Mouse (Mus musculus) limb, embryonic 10.5 days (tissue): ENCODE results near the gene Jam2. TPM values are rescaled to one million over a fixed set of nuclear protein-coding genes. Genes with fewer than 3 reads are reported as not detected.

Experiments used
- DNase-seq: peaks from one replicate; pipeline ENCODE4 v3.0.0-alpha.2; 2017; ENCODE audit warnings: low spot score
- H3K27ac ChIP-seq: fragments of 300-500 bp; sonication (generic); 2 replicates; pipeline ENCODE4 v1.5.1; 2016; ENCODE audit warnings: mild to moderate bottlenecking
- H3K27me3 ChIP-seq: fragments of 300-500 bp; sonication (generic); 2 replicates; pipeline ENCODE4 v1.6.1; 2016; ENCODE audit warnings: low read depth, mild to moderate bottlenecking; ENCODE audit not compliant: poor library complexity, severe bottlenecking
- H3K36me3 ChIP-seq: fragments of 300-500 bp; sonication (generic); 2 replicates; pipeline ENCODE4 v1.6.1; 2016; ENCODE audit warnings: mild to moderate bottlenecking, moderate library complexity
- H3K4me1 ChIP-seq: fragments of 300-500 bp; sonication (generic); 2 replicates; pipeline ENCODE4 v1.6.1; 2016
- H3K4me3 ChIP-seq: fragments of 300-500 bp; sonication (generic); 2 replicates; pipeline ENCODE4 v1.5.1; 2016; ENCODE audit warnings: mild to moderate bottlenecking, moderate library complexity
- H3K9me3 ChIP-seq: fragments of 300-500 bp; sonication (generic); replicated peaks from 2 replicates; pipeline ENCODE4 v1.6.1; 2016; ENCODE audit warnings: mild to moderate bottlenecking
- WGBS: fragments of 180-500 bp; shearing (Covaris S2); methylation state at CpG from one replicate; pipeline ENCODE4 v1.1.7; 2016; 5-methylcytosine and 5-hydroxymethylcytosine counted together
- polyA plus RNA-seq: library from polyadenylated mRNA; unstranded; fragments of >200 nt; fragmentation: Nextera tagmentation; extraction: Ambion mirVana; gene quantifications from 2 replicates; pipeline ENCODE4 v1.2.1, GENCODE M21; 2016

Jam2 gene
- 0.89 and 1.4 TPM in 2 replicates for polyA plus RNA-seq

DNA sequence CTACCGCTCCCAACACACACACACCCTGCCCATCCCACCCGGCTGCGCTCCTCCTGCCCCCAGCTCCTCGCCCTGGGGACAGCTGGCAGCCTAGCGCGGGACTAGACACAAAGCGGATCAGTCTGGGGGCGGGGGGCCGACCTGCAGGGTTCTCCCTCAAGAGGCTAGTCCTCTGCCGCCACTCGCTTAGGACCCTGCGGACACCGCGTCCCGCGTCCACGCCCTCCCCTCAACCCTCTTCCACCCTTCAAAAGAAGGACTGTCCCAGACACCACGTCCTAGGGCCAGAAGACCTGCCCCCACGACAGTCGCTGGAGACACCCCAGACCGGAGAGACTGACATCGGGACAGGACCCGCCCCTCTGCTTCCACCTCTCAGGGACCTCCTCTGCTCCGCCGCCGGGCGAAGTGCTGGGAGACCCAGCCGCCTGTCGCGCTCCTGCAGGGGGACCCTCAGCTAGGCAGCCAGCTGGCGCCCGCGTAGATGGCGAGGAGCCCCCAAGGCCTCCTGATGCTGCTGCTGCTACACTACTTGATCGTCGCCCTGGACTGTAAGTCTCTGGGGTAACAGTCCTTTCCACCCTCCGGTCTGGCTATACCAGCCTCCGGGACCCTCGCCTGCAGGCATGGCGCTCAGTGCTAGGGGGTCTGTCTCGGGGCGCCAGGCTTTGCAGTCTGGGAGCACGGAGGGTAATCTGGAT, at the start of gene Jam2:
Jam2 (plus strand) TSS at position 121 of the 701 bp plus-strand sequence.
- WGBS, result under 1% methylated on average over 41 of the region's 43 CpGs
- peak within 1 kb of the TSS; percentile 77 for H3K4me3 ChIP-seq

DNA sequence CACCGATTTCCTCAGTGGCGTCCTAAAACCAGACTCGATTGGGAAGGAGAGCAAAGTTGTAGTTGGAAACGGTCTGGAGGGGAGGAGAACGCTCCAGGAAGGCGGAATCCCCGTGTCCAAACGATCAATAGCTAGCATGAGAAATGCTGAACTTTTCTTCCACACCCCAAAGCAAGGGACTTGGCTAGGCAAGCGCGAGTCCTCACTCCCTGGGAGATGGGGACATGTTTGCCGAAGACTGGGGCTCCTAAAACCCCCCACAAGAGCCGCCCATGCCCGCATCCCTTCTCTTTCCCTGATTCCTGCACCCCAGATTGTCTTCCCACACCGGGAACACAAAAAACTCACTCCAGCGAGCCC, 39.1 kb upstream of the Jam2 start:
- Histone ChIP-seq H3K27ac (peak overlapping the region; percentile 90), H3K4me1 (peaks cover 5% of the 10 kb centered on the region), H3K36me3 (peaks cover 32% of the 10 kb centered on the region), H3K27me3 (no peaks in the 10 kb centered on the region), H3K9me3 (no peaks in the 10 kb centered on the region), H3K4me3 (peak overlapping the region; percentile 69)
- no peak for DNase-seq
- WGBS, result under 1% methylated on average over 15 of the region's 15 CpGs

More for the DNA sequence above, at the start of gene Jam2:
- H3K9me3 ChIP-seq, result no peaks in the 10 kb centered on the region
- peaks cover 17% of the 10 kb centered on the region for H3K4me1 ChIP-seq
- H3K36me3 ChIP-seq, result no peaks in the 10 kb centered on the region
- peak; percentile 78 for DNase-seq
- H3K27me3 ChIP-seq, result peaks cover 45% of the 10 kb centered on the region
- peak within 1 kb of the TSS; percentile 72 for H3K27ac ChIP-seq

DNA sequence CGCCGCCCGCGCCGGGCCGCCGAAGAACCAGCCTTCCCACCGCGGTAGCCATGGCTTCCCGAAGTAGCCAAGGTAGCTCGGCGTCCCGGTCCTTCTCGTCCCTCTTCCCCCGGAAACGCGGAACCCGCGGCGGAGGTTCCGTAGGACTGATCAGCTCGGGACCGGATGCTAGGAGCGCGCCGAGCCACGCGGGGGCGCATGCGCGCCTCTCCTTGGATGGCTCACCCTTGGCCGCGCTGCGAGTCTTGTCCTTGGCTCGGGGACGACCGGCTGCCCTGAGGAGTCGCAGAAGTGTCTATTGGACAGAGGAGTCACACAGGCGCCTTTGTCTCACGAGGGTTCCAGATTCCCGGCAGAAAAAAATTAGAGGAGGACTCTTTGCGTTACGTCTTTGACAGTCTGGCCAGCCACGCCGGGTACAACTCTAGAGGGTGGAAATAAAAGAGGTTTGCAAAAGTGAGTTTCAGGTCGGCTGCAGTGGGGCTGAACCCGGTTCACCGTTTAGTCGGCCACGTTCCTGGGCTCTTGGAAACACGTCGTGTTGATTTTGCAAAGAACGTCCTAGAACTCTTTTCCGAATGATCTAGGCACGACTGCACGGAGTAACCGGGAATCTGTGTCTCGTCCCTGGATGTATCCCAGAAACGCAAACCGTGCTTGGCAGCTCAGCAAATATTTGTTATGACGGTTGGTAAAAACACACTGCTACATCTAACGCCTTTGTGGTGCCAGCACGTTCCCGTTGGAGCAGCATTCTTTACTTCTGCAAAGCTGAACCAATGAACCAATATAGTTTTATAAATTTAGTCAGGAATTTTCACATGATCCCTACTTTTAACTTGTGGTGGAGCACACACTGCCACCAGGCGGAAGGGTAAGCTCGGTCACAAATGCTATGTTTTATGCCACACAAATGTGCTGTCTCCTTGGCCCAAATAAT, 38.5 kb upstream of the Jam2 start, which contains the start of gene Mrpl39:
Mrpl39 (minus strand) TSS at position 577 of the 940 bp plus-strand sequence.
- DNase-seq, result peak; percentile 98
- 3% methylated on average over 66 of the region's 66 CpGs for WGBS
- peaks cover 5% of the 10 kb centered on the region for H3K4me1 ChIP-seq

DNA sequence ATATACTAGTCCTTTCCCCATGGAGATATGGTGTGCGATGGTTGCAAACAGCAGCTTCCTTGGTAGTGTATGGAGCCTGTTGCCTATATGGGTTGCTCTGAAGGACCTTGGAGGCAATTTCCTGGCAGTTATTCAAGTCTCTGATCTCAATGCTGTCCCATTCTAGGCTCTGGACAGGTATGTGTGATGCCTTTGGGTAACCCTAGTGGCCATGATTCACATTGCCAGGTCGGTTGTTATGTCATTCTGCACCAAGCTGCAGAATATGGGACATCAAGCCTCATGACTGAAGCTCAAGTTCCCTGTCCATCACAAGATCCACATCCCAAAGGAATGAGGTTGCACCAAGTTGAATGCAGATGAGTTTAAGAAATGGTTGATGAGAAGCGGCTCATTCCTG, 36.6 kb upstream of the Jam2 start:
- Histone ChIP-seq H3K4me3 (no peak overlapping the region), H3K27ac (no peak overlapping the region), H3K4me1 (peaks cover 5% of the 10 kb centered on the region), H3K27me3 (no peaks in the 10 kb centered on the region), H3K36me3 (peaks cover 6% of the 10 kb centered on the region), H3K9me3 (no peaks in the 10 kb centered on the region)
- no peak for DNase-seq
- WGBS, result 79% methylated on average over 3 of the region's 3 CpGs

More for the DNA sequence above, 38.5 kb upstream of the Jam2 start, which contains the start of gene Mrpl39:
- H3K4me3 ChIP-seq, result peak within 1 kb of the TSS; percentile 69
- H3K36me3 ChIP-seq, result peaks cover 25% of the 10 kb centered on the region
- H3K27ac ChIP-seq, result peak within 1 kb of the TSS; percentile 90
- no peaks in the 10 kb centered on the region for H3K27me3 ChIP-seq
- no peaks in the 10 kb centered on the region for H3K9me3 ChIP-seq

DNA sequence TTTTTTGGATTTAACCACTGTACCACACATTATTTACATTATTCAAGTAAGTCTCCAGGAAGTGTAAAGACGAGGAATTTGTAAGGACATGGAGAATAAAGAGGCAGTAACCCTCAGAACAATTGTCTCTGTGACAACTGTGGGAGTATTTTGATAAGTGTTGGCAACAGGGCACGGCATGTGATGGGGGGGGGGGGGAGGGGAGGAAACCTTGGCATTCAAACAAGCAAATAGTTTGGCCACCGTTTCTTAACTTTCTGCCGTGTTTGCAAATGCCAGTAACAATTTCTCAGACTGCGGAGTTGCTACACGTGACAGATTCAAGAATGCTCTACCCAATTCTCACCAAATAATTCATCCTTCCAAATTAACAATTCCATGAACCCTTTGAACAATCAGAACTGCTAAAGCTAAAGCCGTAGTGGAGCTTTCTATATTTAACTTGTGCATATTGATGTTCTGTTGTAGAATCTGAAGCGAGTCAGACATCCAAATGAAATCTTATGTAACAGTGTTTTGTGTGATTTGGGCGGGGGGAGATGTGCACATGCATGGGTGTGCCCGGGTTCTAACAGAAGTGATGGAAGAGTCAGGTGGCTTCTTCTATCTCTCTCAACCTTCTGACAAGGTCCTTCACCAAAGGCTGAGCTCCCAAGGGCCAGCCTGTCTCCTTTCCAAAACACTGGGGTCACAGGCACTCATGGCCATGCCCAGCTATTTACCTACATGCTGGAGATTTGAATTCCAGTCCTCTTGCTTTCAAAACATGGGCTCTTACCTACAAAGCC, 29.0 kb upstream of the Jam2 start:
- WGBS, result 82% methylated on average over 10 of the region's 10 CpGs
- no peak overlapping the region for H3K27ac ChIP-seq
- DNase-seq, result no peak

DNA sequence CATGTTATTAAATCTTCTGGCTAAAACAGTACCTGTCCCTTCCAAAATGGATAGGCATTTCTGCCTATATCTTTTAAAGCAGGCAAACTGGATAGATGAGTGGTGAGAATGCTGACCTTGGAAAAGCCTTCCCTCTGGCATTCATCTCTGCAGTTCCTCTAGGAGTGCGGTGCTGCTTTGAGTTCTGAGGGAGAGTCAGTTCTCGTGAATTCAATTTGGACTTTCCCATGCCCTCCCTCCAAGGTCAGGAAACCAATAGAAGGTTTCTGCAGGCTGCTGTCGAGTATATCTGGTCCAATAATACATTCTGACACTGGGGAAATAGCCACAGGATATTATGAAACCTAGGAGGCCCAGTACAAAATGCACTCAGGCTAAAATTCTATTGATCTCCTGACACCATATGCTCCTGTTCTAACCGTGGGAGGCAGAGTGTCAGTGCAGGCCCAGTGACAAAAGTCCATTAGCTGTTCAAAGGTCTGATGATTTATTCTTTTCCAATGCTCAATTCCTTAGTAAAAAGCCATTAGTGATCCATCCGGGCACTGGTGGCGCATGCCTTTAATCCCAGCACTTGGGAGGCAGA, 28.1 kb upstream of the Jam2 start:
- no peaks in the 10 kb centered on the region for H3K4me1 ChIP-seq
- no peaks in the 10 kb centered on the region for H3K9me3 ChIP-seq
- H3K4me3 ChIP-seq, result no peak overlapping the region
- H3K27me3 ChIP-seq, result no peaks in the 10 kb centered on the region
- H3K27ac ChIP-seq, result no peak overlapping the region
- WGBS, result 77% methylated on average over 6 of the region's 6 CpGs
- no peaks in the 10 kb centered on the region for H3K36me3 ChIP-seq
- DNase-seq, result no peak

More for the DNA sequence above, 29.0 kb upstream of the Jam2 start:
- Histone ChIP-seq H3K9me3 (no peaks in the 10 kb centered on the region), H3K4me1 (no peaks in the 10 kb centered on the region), H3K4me3 (no peak overlapping the region), H3K27me3 (no peaks in the 10 kb centered on the region), H3K36me3 (no peaks in the 10 kb centered on the region)

DNA sequence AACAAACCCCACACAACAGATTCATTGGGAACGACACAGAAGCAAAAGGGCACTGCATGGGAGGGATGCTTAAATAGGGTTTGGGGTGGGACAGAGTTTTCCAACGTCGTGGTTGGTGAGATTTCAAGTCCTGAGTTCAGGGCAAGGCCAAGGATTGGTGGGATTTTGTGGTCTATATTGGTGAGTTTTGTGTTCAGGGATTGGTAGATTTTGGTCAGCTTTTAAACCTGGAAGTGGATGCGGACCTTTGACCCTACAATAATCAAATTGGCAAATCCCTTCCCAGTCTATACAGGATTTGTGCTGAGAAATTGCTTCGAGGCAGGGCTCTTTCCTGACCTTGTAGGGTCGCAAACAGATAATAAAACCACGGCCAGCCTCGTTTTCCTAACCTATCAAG, 6.0 kb upstream of the Jam2 start:
- DNase-seq, result no peak
- no peaks in the 10 kb centered on the region for H3K9me3 ChIP-seq
- 79% methylated on average over 8 of the region's 8 CpGs for WGBS
- H3K4me3 ChIP-seq, result no peak overlapping the region
- H3K4me1 ChIP-seq, result no peaks in the 10 kb centered on the region
- no peak overlapping the region for H3K27ac ChIP-seq
- 0 out of 2 replicates have a peak, but pooled peaks cover 7% of the 10 kb centered on the region for H3K27me3 ChIP-seq
- no peaks in the 10 kb centered on the region for H3K36me3 ChIP-seq

GRCm38 (mm10) chr16:84769182-84769581, 4.7 kb upstream of the Jam2 start:
- no peaks in the 10 kb centered on the region for H3K9me3 ChIP-seq
- H3K27me3 ChIP-seq, result peaks cover 19% of the 10 kb centered on the region; the same call in 1 of the 2 replicates
- 77% methylated on average over 4 of the region's 4 CpGs for WGBS
- H3K4me1 ChIP-seq, result peaks cover 9% of the 10 kb centered on the region
- no peak overlapping the region for H3K4me3 ChIP-seq
- H3K36me3 ChIP-seq, result no peaks in the 10 kb centered on the region
- H3K27ac ChIP-seq, result no peak overlapping the region
- no peak for DNase-seq

GRCm38 (mm10) chr16:84769619-84770464, 4.1 kb upstream of the Jam2 start:
- no peaks in the 10 kb centered on the region for H3K9me3 ChIP-seq
- H3K4me1 ChIP-seq, result peaks cover 14% of the 10 kb centered on the region
- WGBS, result 87% methylated on average over 19 of the region's 19 CpGs
- H3K27me3 ChIP-seq, result peaks cover 25% of the 10 kb centered on the region
- no peak for DNase-seq
- no peak overlapping the region for H3K27ac ChIP-seq
- no peak overlapping the region for H3K4me3 ChIP-seq
- H3K36me3 ChIP-seq, result no peaks in the 10 kb centered on the region

DNA sequence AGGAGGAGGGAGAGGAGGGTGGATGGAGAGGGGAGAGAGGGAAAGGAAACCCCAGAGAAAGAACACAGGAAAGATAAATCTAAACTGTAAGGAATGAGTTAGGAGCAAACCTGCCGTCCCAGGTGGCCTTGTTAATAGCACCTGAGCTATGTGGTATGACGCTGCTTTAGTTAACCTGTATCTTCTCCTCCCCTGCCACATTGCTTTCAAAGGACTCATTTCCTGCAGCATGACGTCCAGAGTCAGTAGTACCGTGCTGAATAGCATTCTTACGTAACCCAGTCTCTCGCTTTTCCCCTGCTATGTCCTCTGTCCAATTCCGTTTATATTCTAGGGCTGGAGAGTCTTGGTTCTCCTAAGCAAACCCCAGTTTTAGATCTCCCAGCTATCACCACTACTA, 3.0 kb upstream of the Jam2 start:
- Histone ChIP-seq H3K4me3 (no peak overlapping the region), H3K4me1 (peaks cover 17% of the 10 kb centered on the region), H3K27me3 (peaks cover 36% of the 10 kb centered on the region), H3K9me3 (no peaks in the 10 kb centered on the region), H3K36me3 (no peaks in the 10 kb centered on the region), H3K27ac (no peak overlapping the region)
- WGBS, result 93% methylated on average over 7 of the region's 7 CpGs
- DNase-seq, result no peak

DNA sequence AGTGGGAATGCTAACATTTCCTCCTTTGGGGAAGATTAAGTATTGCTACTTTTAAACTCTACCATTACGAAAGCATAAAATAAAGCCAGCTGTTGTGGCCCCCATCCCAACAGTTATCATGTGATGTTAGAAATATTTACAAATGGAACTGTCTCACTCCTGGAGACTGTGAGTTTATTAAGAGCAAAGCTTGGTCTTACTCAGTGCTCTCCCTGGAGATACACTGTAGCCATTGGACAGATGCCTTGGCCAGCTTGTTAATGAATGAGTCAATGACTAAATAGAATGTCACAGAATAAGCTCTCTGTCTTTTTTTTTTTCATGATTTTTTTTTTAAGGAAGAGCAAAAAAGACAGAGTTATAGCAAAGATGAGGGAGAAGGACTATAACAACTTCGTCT, 2.5 kb upstream of the Jam2 start:
- Histone ChIP-seq H3K36me3 (no peaks in the 10 kb centered on the region), H3K9me3 (no peaks in the 10 kb centered on the region), H3K27ac (no peak overlapping the region), H3K4me3 (no peak overlapping the region), H3K27me3 (peaks cover 41% of the 10 kb centered on the region), H3K4me1 (peaks cover 17% of the 10 kb centered on the region)
- WGBS, result 95% methylated on average over 2 of the region's 2 CpGs
- no peak for DNase-seq
